Mouse (Mus musculus) hematopoietic multipotent progenitor cell, adult 10-12 weeks (in vitro differentiated cells): ENCODE data around the gene Olfr1048. TPM values are rescaled to one million over a fixed set of nuclear protein-coding genes. Genes with fewer than 3 reads are reported as not detected.

Experiments
- polyA plus RNA-seq: library from polyadenylated mRNA; stranded (reverse); fragments of >175 nt; gene quantifications from 2 replicates; pipeline ENCODE4 v1.2.3, GENCODE M21; 2012; ENCODE audit warnings: low replicate concordance

Olfr1048 gene
- not detected in 2 replicates for polyA plus RNA-seq

GRCm38 (mm10) chr2:86240189-86240588 is at the start of gene Olfr1048:
Olfr1048 (minus strand) TSS chr2:86240289.

GRCm38 (mm10) chr2:86278988-86279387 is 38.9 kb upstream of the Olfr1048 start, which contains the start of gene Olfr1051:
Olfr1051 (minus strand) TSS chr2:86279088.

GRCm38 (mm10) chr2:86258228-86258627 is 18.1 kb upstream of the Olfr1048 start, which contains the start of gene Olfr1049:
Olfr1049 (minus strand) TSS chr2:86258328.

GRCm38 (mm10) chr2:86231301-86231700 is 8.8 kb downstream of the Olfr1048 start, which contains the start of gene Olfr1047:
Olfr1047 (minus strand) TSS chr2:86231401.

GRCm38 (mm10) chr2:86219214-86219613 is 20.9 kb downstream of the Olfr1048 start, which contains the start of gene Olfr1046:
Olfr1046 (minus strand) TSS chr2:86219314.

GRCm38 (mm10) chr2:86202909-86203308 is 37.2 kb downstream of the Olfr1048 start, which contains the start of gene Olfr1045:
Olfr1045 (minus strand) TSS chr2:86203009.

GRCm38 (mm10) chr2:86185583-86185982 is 54.5 kb downstream of the Olfr1048 start, which contains the start of gene Olfr52:
Olfr52 (minus strand) TSS chr2:86185683.

Other genes starting within 250 kb of the Olfr1048 start
- gene Olfr1031, start 250.0 kb downstream of the Olfr1048 start, polyA plus RNA-seq, result not detected in 2 replicates
- not detected in 2 replicates for gene Olfr1032, start 234.7 kb downstream of the Olfr1048 start, polyA plus RNA-seq
- gene Olfr1033, start 219.7 kb downstream of the Olfr1048 start, polyA plus RNA-seq, result not detected in 2 replicates
- gene Olfr1034, start 194.4 kb downstream of the Olfr1048 start, polyA plus RNA-seq, result not detected in 2 replicates
- not detected in 2 replicates for gene Olfr1036, start 166.3 kb downstream of the Olfr1048 start, polyA plus RNA-seq
- not detected in 2 replicates for gene Olfr1037, start 152.9 kb downstream of the Olfr1048 start, polyA plus RNA-seq
- not detected in 2 replicates for gene Olfr1039, start 104.4 kb downstream of the Olfr1048 start, polyA plus RNA-seq
- gene Olfr1040, start 93.6 kb downstream of the Olfr1048 start, polyA plus RNA-seq, result not detected in 2 replicates
- not detected in 2 replicates for gene Olfr1042, start 78.5 kb downstream of the Olfr1048 start, polyA plus RNA-seq
- gene Olfr1043, start 72.8 kb downstream of the Olfr1048 start, polyA plus RNA-seq, result not detected in 2 replicates
- 0.09 TPM in 1 of 2 replicates, not detected in the other for gene Olfr1044, start 62.5 kb downstream of the Olfr1048 start, polyA plus RNA-seq
- not detected in 2 replicates for gene Olfr52, start 54.6 kb downstream of the Olfr1048 start, polyA plus RNA-seq
- gene Olfr1045, start 37.3 kb downstream of the Olfr1048 start, polyA plus RNA-seq, result not detected in 2 replicates
- not detected in 2 replicates for gene Olfr1046, start 21.0 kb downstream of the Olfr1048 start, polyA plus RNA-seq
- not detected in 2 replicates for gene Olfr1047, start 8.9 kb downstream of the Olfr1048 start, polyA plus RNA-seq
- gene Olfr1049, start 18.0 kb upstream of the Olfr1048 start, polyA plus RNA-seq, result not detected in 2 replicates
- gene Olfr1051, start 38.8 kb upstream of the Olfr1048 start, polyA plus RNA-seq, result not detected in 2 replicates
- gene Olfr1052, start 52.2 kb upstream of the Olfr1048 start, polyA plus RNA-seq, result not detected in 2 replicates
- gene Olfr1053, start 75.0 kb upstream of the Olfr1048 start, polyA plus RNA-seq, result not detected in 2 replicates
- gene Olfr1054, start 95.1 kb upstream of the Olfr1048 start, polyA plus RNA-seq, result not detected in 2 replicates
- gene Olfr1055, start 110.0 kb upstream of the Olfr1048 start, polyA plus RNA-seq, result not detected in 2 replicates
- not detected in 2 replicates for gene Olfr1056, start 122.2 kb upstream of the Olfr1048 start, polyA plus RNA-seq
- gene Olfr1057, start 138.1 kb upstream of the Olfr1048 start, polyA plus RNA-seq, result not detected in 2 replicates
- not detected in 2 replicates for gene Olfr1058, start 148.3 kb upstream of the Olfr1048 start, polyA plus RNA-seq
- gene Olfr1061, start 173.8 kb upstream of the Olfr1048 start, polyA plus RNA-seq, result not detected in 2 replicates
- gene Olfr1062, start 186.5 kb upstream of the Olfr1048 start, polyA plus RNA-seq, result not detected in 2 replicates
- gene Olfr1065, start 210.3 kb upstream of the Olfr1048 start, polyA plus RNA-seq, result not detected in 2 replicates
- gene Olfr1066, start 216.0 kb upstream of the Olfr1048 start, polyA plus RNA-seq, result not detected in 2 replicates
- gene Olfr228, start 247.1 kb upstream of the Olfr1048 start, polyA plus RNA-seq, result not detected in 2 replicates